Mouse (Mus musculus): ENCODE data around the gene Dcst2.
A peak's percentile ranks its signal among the peaks of the same experiment; 100 is the strongest.

DNA sequence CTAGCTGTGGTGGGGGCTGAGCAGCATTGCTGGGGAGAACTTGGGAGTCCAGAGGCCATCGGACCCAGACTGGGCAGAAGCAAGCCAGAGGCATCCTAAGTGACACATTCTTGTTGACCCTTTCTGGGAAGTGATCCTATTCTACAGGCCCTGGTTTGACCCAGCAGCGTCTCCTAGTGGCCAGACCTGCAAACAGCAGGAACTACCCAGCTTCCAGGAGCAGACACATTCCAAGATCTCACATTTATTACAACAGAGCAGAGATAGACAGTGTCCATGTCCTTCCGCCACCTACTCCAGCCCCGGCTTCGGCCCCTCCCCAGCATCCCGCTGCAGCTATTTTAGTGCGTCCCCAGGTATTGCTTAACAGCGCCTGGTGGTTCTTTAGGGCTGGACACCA is 22.4 kb upstream of the Dcst2 start:
- TF ChIP-seq EP300 (IDR thresholded peaks at IDR 0.05; ENCODE audit: low read depth) (no peak), CTCF (IDR thresholded peaks at IDR 0.05; ENCODE audit: low read depth) (peak; percentile 71)

All from heart, postnatal 0 days (tissue).